Mouse (Mus musculus): ENCODE results near the gene Ip6k3. TPM values are rescaled to one million over a fixed set of nuclear protein-coding genes. Genes with fewer than 3 reads are reported as not detected.
A peak's percentile ranks its signal among the peaks of the same experiment; 100 is the strongest.

Ip6k3 gene
- total RNA-seq, 2 experiments from 2014 or later = 1.1 to 2.3 TPM

DNA sequence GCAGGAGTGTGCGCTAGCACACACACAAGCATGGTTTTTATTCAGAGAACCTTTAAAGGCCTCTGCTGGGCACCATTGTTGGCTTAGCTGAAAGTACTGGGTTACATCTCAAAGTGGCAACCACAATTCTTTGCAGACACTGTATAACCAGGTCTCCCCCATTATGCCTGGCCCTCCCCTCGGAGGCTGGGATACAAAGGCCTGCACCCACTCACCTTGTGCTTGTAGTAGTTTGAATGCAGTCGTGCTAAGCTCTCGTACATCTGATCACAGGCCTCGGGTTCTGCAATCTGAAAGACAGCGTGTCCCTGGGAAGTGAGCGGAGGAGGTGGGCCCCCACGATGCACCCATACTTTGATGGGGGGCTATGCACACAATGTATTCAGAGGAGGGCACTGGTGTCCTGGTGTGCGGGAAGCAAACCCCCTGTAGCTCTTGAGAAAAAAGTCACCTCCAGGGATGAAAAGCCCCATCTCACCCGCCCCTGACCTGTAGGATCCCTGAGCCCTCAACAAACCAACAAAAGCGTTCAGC is 41.9 kb downstream of the Ip6k3 start:
- DNase-seq (ENCODE audit: low spot score in 2 of 2) = no peak

DNA sequence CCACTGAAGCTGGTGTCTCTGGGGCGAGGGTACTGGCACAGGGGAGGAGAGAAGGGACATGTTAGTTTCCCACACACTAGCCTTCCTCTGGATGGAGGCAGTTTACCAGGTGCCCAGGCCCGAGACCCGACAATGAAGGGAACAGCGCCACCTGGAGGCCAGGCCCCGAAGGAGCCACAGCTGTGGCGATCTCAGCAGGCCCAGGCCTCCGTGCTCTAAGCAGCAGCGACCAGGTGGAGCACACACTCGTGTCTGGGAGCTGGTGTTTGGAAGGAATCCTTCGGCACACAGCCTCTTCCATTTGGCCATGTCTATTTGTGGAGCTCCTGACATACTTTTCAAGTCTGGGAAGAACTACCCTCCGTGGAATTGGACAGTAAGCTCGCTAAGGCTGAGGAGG is 42.4 kb downstream of the Ip6k3 start:
- peak; percentile 65 to 71 for DNase-seq (ENCODE audit: low spot score in 2 of 2)

DNA sequence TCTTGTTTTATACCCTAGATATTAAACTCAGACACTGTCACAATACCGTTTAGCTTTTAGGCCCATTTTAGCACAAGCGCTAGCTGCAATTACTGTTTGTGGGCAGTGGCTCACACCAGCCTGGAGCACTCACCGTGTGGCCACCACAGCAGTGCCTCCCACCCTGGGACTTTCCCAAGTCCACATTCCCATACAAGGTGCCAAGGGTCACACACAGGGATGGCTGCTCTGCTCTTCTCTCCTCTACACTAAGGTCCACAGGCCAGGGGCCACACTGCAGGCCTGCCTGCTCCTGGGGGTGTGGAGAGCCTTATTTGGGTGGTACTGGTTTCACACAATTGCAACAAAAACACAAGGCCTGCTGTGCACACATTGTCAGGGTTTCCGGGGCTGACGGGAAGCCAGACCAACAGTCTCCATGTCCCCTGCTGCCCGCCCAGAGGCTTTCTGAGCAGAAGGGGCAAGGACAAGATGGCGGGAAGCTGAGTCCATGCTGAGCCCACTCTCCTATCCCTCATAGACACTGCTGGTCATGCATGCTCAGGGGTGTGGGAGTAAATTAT is 43.7 kb downstream of the Ip6k3 start:
- no peak for DNase-seq (ENCODE audit: low spot score in 2 of 2)

DNA sequence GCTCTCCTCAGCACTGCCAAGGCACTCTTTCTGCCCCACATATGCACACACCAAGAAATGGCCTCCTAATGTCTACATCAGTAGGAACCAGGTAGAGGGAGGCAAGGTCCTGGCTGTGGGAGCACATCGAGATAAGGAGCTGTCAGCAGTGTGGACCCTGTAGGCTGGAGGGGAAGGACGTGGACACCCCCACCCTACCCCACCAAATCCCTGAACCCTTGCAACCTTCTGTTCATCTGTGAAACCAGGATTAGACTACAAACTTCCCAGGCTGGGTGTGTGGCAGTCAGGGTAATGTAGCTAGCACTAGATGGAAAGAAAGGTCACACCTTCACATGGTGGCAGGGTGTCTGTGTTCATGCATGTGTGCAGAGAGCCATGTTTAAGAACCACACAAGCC is 44.5 kb downstream of the Ip6k3 start:
- no peak for DNase-seq (ENCODE audit: low spot score in 2 of 2)

DNA sequence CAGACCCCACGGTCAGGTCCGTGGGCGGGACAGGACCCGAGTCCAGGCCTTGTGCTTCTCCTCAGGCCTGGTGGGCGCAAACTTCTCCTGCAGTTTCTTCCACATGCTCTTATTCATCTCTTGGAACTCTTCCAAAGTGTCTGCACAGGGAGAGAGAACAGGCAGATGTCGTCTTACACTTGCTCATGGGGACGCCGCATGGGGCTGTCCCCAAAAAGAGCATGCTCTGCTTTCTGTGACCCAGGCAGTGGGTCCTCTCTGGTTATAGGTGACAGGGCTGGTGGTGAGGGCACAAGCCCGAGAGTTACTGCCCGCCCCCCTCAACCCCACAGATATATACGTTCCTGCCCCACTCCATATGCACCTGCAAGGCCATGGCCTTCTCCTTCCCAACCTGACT is 44.9 kb downstream of the Ip6k3 start:
- DNase-seq (ENCODE audit: low spot score in 2 of 2) = no peak

DNA sequence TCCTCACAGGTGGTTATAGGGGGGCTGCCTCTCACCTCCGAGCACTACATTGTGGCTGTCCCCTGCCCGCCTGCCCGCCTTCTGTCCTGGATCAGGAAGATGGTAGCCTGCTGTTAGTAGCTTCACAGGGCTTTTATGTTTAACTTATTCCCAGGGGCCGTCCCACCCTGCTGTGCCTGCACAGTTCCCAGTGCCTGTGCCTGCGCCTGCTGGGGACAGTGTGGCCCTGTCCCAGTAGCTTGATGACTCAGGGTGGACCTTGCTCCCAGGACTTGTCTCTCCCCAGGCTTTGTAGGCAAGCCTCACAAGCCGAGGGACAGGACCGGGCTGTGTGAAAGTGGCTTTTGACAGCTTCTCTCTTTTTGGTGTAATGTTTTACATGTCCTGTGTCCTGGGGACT is 45.8 kb downstream of the Ip6k3 start:
- no peak for DNase-seq (ENCODE audit: low spot score in 2 of 2)

DNA sequence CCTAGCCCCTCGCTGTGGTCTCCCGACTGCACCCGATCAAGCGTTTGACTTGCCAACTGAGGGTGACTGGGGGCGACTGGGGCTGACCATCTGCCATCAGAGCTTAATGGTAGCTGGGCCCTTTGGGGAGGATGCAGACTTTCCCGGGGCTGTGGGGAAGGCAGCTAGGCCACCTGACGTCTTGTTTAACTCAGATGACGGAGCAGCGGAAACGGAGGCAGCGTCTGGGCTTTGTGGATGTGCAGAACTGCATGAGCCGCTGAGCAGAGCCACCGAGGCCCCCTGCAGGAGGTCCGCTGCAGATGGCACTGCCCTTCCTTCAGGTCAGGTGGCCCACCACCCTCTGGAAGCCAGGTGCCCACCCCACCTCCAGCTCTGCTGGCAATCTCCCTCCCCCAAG is 46.3 kb downstream of the Ip6k3 start:
- DNase-seq (ENCODE audit: low spot score in 2 of 2) = no peak

DNA sequence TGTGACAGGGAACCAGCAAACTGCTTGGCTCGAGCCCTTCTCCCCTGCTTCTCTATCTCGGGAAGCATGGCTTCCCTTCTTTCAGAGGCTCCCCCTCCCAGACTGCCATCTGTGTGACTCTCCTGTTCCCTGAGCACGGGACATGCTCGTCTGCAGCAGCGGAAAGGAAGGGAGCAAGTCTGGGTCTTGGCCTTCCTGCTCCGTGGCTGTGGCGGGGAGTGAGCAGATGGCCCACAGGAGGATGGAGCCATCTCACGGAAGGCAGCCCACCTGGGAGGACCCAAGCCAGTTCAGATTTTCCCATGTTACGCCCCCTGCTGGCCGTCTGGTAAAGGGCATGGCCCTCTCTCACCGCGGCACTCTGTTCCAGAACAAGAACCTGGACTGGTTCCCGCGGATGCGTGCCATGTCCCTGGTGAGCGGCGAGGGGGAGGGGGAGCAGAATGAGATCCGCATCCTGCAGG is 47.0 kb downstream of the Ip6k3 start:
- DNase-seq (ENCODE audit: low spot score in 2 of 2) = peak; percentile 46 to 63

DNA sequence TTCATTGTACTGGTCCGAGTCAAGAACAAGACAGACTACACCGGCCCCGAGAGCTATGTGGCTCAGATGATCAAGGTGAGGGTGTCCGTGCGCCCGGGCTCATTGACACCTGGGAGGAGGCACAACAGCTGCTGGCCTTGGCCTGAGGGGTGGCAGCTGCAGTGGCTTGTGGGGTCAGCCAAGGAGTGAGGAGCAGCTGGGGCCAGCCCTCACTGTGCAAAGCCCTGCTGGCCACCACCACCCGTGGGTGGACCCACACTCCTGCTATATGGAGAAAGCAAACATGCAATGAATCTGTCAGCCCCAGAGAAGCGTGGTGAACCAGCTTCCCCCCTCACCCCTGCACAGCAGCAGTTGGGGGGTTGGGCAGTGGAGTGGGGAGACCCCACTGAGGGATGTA is 47.6 kb downstream of the Ip6k3 start:
- no peak for DNase-seq (ENCODE audit: low spot score in 2 of 2)

DNA sequence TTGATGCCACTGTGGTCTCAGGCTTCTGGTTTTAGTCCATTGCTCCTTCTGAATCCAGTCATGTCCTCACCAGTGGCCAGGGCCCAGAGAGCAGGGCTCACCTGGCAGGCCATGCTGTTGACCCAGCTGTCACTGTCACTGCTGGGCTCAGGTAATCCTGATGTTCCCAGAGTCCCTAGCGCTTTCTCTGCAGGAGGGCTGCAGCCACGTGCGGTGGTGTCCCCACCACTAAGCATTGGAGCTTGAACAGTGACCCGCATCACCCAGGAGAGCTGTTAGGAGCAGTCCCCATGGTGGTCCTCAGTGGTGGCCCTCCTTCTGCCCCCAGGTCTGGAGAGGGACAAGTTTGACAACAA is 48.1 kb downstream of the Ip6k3 start:
- DNase-seq (ENCODE audit: low spot score in 2 of 2) = no peak

DNA sequence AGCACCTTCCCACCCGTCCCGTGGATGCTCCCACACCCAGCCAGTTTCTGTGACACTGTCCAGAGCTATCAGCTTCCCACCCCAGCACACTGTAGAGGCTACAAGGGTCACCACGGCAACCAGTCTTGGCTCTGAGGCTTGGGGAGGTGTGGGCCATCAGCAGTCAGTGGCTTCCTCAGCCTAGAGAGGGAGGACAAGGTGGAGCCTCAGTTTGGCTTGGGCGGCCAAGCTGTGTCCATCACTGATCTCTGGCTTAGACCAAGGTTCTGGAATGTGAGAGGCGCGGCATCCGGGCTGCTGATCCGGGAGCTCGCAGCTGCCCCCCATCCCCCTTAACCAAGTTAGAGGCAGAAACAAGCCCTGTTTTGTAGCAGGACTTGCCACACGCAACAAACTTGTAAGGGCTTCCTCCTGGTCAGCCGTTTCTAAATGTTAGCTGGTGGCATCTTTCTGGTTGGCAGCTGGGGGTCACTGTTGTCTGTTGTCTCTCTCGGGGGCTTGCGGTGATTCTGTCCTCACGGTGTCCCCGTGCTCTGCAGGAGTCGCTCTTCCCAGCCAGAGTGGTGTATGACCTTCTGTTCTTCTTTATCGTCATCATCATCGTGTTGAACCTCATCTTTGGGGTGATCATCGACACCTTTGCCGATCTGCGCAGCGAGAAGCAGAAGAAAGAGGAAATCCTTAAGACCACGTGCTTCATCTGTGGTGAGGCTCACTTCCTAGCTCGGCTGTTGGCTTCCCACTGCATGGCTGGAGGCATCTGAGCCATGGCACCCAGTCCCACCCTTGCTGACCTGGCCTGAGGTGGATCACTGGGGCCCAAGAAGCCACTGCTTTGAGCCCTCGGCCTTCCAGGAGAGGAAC is 48.7 kb downstream of the Ip6k3 start:
- DNase-seq (ENCODE audit: low spot score in 2 of 2) = no peak

DNA sequence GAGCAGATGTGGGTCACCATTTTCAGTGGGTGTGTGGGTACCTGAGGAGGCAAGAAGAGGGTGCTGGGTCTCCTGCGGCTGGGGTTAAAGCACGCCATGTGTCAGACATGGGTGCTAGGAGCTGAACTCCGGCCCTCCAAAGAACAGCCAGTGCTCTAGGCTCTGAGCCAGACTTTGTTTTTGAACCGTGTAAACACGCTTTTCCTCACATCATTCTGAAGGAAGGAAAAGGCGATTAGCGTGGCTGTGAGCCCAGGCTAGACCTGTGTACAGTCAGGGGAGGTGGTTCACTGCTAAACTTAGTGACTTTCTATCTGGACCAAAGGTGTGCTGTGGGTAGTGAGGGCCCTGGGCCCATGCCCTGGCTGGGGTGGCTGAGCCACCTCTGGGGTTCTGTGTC is 57.5 kb downstream of the Ip6k3 start:
- no peak for DNase-seq (ENCODE audit: low spot score in 2 of 2)

DNA sequence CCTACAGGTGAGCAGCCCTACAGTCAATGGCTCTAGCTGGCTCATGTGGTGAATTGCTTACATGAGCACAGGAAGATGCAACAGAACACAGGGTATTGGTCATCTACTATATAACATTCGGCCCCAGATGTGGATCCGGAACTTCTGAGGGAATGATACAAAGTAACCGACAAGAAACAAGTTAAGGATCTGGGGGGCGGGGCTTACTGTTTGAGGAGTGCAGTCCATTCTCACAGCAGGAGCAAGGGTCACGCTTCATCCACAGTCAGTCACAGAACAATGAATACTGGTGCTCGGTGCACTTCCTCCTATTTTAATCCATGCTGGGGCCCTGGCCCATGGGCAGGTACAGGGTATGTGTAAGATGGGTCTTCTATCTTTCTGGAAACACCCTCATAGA is 59.7 kb downstream of the Ip6k3 start:
- DNase-seq (ENCODE audit: low spot score in 2 of 2) = no peak

DNA sequence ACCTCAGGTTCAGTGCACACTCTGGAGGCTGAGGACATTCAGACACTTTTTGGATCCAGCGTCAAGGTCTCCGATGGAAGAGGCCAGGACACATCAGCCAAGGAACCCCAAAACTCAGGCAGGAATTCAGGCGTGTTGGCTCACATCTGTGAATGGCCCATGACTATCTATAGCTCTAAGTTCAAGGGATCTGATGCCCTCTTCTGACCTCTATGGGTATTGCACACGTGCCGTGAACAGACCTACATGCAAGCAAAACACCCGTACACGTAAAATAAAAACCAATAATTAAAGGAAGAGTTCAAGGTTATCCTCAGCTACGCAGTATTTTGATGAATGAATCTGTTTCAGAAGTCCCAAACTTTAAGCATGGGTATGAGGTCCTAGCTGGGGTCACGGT is 60.9 kb downstream of the Ip6k3 start:
- DNase-seq (ENCODE audit: low spot score in 2 of 2) = no peak

DNA sequence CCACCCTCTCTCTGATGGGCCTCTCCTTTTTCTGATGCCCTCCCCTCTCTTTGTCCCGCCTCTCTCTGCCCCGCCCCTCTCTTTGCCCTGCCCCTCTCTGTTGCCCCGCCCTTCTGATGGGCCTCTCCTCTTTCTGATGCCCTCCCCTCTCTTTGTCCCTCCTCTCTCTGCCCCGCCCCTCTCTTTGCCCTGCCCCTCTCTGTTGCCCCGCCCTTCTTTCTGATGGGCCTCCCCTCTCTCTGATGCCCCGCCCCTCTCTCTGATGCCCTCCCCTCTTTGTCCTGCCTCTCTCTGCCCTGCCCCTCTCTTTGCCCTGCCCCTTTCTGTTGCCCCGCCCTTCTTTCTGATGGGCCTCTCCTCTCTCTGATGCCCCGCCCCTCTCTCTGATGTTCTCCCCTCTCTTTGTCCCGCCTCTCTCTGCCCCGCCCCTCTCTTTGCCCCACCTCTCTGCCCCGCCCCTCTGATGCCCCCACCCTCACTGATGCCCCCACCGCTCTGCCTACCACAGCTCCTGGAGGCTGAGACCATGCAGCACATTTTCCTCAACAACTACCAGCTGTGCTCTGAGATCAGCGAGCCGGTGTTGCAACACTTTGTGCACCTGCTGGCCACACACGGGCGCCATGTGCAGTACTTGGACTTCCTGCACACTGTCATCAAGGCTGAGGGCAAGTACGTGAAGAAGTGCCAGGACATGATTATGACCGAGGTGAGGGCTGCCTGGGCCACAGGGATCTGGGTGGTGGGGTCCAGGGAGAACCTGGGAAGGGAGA is 61.7 kb downstream of the Ip6k3 start:
- no peak for DNase-seq (ENCODE audit: low spot score in 2 of 2)

DNA sequence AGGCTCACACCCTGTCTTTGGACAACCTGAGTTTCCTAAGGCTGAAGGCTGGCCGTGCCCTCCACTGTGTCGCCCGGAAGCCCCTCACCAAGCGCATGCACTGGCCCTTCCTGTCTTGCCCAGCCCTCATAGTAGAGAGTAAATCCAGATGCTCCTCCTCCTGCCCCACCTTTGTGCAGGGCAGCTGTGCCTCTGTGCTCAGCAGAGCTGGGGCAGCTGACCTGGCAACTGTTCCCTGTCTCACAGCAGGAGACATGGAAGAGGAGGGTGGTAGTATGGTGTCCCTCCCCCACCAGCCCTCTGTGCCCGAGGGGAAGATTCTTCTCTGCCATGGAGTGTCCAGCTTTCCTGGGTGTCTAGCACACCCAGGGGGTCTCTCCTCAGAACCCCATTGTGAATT is 65.9 kb downstream of the Ip6k3 start:
- DNase-seq (ENCODE audit: low spot score in 2 of 2) = no peak

DNA sequence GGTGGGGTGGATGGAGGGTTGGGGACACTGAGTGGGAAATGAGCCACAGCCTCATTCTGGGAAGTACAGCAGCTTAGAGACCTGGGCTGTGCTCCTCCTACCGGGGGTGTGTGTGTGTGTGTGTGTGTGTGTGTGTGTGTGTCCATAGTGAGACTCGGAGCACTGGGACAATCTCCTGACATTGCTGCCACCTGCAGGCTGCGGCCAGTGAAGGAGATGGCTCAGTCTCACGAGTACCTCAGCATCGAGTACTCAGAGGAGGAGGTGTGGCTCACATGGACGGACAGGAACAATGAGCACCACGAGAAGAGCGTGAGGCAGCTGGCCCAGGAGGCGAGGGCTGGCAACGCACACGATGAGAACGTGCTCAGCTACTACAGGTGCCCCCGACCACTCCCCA is 71.9 kb downstream of the Ip6k3 start:
- no peak for DNase-seq (ENCODE audit: low spot score in 2 of 2)

Other genes with a start within 250 kb of the Ip6k3 start
- 10 to 100 TPM; 32.0 to 33.4 TPM for gene Phf1, start 234.7 kb downstream of the Ip6k3 start, total RNA-seq (2021)
- gene Cuta, start 228.2 kb downstream of the Ip6k3 start, total RNA-seq (2021) = 100 to 1,000 TPM; 127 to 132 TPM
- gene Syngap1, start 226.5 kb downstream of the Ip6k3 start, total RNA-seq (2021) = 10 to 100 TPM; 29.7 to 37.1 TPM
- 1 to 10 TPM; 8.0 to 9.6 TPM for gene Zbtb9, start 194.6 kb downstream of the Ip6k3 start, total RNA-seq (2021)
- gene Bak1, start 138.8 kb downstream of the Ip6k3 start, total RNA-seq (2021) = 10 to 100 TPM; 43.8 to 46.4 TPM
- 10 to 100 TPM; 13.6 to 19.4 TPM for gene Itpr3, start 110.5 kb downstream of the Ip6k3 start, total RNA-seq (2021)
- gene Uqcc2, start 33.9 kb downstream of the Ip6k3 start, total RNA-seq (2021) = 100 to 1,000 TPM; 128 to 138 TPM
- gene Lemd2, start 36.7 kb upstream of the Ip6k3 start, total RNA-seq (2021) = 10 to 100 TPM; 69.1 to 73.3 TPM